Mouse (Mus musculus) heart, postnatal 25 days (tissue): ENCODE results near the gene Med9. TPM values are rescaled to one million over a fixed set of nuclear protein-coding genes. Genes with fewer than 3 reads are reported as not detected.

Experiments
- DNase-seq: peaks from one replicate; pipeline ENCODE4 v3.0.0; 2022; ENCODE audit warnings: low spot score
- intact Hi-C: fragments of 180-260 bp; cut with DNase I; formaldehyde crosslinking; loops from one replicate; pipeline ENCODE4 v1.15.1; 2025
- total RNA-seq, 2 experiments: library from RNA; stranded (reverse); gene quantifications; 2 replicates each; pipeline ENCODE4 v1.2.3; 2021

Med9 gene
- 10 to 100 TPM; 23.5 to 24.7 TPM for total RNA-seq

DNA sequence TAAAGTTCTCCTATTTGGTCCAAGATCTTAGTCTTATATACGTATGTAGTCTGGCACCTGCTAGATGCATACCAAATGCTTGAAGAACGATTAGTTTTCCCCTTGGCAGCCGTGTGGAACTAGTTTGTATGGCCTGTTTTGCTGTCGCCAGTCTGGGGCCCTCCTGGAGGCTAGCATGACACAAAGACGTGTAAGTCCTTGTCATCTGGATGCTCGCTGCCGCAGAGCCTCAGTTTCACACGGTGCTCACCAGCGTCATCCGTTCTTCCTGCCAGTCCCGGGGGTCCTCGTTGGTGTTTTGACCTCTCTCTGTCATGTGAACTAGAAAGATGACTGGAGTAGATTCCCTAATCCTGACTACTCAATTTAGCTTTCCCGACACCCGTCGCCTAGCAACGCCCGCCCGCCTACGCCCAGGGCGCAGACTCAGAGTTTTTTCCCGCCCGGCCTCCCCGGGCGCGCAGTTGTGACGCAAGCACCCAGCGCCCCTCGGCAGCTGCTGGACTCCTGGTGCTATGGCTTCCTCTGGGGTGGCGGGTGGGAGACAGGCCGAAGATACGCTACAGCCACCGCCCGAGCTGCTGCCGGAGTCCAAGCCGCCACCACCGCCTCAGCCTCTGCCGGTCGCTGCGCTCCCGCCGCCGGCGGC, at the start of gene Med9:
Gene Med9 (plus strand): TSS at position 455 of the 649 bp plus-strand sequence.
- intact Hi-C loops: loop anchor here (5.0 kb wide), 1 partner anchor 46 kb away; no protein-coding TSS in a partner anchor
- DNase-seq: peak; percentile 87

DNA sequence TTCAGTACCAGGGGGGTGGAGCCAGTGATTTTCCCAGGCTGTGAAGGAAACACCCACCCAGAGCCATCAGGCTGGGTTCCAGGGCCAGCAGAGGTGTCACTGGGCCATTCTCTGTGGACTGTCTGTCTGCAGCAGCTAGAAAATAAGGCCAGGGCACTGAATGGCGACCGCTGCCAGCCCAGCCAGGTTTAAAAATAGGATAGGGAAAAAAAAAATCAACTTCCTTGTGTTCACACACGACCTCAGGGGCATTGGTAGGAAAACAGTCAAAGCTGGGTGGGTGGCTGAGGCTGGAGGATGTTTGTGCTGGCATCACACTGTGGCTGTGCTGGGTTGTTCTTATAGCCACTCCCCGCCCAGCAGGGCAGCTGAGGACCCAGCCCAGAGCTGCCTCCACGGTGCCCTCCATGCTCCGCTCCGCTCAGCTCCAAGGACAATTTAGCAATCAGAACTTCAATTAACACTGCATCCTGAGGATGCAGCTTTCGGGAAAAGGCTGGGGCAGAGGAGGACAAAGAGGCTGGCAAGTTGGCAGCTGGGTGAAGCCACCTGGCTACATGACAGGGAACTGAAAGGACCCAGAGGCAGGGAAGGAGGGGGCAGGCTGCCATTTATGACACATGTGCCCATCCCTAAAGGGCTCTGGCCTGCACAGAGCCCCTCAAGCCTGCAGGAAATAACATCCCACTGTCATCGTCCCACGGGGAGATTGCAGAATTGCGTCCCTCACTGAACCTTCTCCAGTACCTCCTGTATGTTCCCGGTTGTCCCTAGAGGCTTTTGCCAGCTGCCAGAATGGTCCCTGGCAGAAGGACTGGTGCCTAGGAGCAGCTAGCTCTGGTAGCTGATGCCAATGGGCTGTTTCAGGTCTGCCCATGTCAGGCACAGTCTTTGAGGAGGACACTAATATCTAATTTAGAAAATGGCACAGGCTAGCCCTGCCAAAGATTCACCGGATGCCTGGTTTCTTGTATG, 48.0 kb upstream of the Med9 start:
- DNase-seq: peak; percentile 59
- intact Hi-C loops: loop anchor here (5.0 kb wide), 2 partner anchors 47 to 1602 kb away; partner anchors contain the start of gene Med9

DNA sequence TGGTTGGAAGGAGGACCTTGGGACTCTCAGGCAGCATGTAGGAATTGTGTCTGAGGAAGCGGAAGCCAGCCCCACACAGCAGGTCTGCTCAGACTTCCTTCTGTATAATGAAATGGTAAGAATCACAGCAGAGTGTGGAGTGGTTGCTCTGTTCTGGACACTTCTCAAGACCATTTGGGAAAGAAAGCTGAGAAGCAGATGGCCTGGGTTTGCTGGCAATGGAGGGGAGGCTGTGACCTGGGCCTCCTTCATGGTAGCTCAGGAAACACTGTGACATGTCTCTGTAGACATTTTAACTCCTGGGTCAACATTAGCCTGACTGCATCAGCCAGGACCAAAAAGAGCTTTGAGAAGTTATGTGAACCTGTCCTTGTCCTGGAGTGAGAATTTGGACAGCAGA, 47.0 kb upstream of the Med9 start:
- no peak for DNase-seq
- intact Hi-C loops: loop anchor here (5.0 kb wide), 2 partner anchors 46 to 1601 kb away; partner anchors contain the start of gene Med9

DNA sequence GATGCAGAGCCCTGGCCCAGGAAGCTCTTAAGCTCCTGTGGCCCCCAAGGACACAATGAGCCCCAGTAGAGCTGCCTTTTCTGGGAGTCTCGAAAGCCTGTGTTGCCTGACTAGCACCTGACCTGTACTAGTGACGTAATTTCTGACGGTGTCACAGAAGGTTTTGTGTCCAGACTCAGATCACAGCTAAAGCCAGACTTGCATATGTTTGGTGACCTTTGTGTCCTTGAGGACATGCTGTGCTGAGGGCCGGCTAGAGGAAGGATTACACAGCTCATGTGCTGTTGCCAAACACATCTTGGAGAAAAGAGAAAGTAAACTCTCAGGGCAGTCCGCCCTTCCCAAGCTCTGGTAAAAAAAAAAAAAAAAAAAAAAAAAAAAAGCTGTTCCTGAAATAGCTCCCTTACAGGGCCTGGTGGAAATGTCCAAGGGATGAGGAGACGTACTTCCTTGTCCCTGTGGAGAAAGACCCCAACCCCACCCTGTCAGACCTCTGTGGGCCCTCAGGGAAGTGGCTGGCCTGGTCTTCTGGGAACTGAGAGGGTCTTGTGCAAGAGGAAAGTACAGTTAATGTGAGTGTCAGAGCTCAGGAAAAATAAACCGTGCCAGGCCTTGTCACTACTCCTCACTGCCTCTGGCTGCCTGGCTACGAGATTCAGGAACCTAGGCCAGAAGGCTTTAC, 45.8 kb upstream of the Med9 start:
- intact Hi-C loops: loop anchor here (1.0 to 5.0 kb wide), 4 partner anchors 15 to 1600 kb away; partner anchors contain the start of gene Med9
- DNase-seq: peak; percentile 62

DNA sequence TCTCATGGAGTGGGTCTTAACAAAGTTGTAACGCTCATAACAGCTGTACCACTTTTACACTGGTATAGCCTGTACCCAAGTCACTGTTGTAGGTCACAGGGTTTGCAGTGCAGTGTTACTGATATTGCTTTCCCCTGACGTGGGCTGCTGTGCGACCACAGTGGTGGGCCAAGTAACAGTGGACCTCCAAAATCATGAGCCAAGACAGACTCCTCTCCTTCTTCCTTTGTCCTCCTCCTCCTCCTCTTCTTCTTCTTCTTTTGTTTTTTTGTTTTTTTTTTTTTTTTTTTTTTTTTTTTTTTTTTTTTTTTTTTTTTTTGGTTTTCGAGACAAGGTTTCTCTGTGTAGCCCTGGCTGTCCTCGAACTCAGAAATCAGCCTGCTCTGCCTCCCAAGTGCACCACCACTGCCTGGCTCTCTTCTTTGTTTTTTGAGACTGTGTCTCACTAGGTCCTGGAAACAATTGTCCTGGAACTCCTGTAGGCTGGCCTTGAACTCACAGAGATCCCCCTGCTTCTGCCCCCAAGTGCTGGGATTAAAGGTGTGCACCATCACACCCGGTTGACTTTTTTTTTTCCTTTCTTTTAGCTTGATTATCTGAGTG, 41.4 kb upstream of the Med9 start:
- intact Hi-C loops: no loop called here
- no peak for DNase-seq

DNA sequence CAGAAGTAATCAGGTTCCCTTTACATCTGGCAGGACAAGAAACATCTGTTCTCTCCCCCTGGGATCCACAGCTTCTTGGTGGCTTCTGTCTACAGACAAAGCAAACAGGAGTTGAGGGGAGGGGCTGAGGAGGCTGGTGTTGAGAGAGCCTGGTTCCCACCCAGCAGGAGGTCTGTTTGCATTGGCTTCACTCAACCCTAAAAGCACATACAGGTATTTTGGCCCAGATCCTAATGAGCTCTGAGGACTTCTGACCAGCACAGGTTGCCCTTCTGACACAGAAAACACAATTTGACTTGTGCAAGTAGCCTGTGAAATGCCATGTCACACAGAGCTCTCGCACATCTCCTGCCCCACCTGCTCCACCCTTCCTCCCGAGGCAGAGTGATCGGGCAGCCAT, 39.6 kb upstream of the Med9 start:
- intact Hi-C loops: no loop called here
- no peak for DNase-seq

DNA sequence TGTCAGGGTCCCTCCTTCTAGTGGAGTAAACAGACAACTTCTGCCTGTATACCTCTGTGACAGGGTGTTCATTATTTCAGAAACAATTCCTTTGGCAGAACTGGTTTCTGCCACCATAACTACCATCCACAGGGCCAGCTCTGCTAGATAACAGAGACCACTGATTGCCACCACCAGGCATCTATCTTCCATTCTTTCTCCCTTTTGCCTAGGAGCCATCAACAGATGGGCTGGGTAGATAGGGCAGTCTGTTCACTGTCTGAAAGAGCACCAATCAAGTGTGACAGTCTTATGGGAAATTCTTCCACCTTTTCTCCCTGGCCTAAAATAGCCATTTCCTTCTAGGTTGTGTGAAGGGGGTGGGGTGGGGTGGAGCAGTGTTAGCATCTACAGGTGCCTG, 37.4 kb upstream of the Med9 start:
- intact Hi-C loops: no loop called here
- no peak for DNase-seq

DNA sequence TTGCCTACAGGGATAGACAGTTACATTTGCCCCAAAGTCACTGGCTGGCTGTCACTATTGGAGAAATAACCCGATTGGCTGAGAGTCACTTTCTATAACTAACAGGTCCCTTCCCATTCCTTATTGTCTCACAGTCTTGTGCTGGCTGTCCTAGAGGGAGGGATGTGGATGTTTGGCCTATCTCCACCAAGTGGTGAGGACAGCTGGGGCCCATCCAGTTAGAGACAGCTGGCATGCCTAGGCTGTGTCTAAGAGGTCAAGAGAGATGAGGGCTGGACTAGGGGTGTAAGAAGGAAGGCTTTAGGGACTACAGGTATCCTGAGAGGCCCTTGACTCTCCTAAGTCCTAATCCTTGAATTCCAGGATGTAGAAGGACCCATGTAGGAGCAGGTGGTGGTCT, 36.5 kb upstream of the Med9 start:
- no peak for DNase-seq
- intact Hi-C loops: no loop called here

DNA sequence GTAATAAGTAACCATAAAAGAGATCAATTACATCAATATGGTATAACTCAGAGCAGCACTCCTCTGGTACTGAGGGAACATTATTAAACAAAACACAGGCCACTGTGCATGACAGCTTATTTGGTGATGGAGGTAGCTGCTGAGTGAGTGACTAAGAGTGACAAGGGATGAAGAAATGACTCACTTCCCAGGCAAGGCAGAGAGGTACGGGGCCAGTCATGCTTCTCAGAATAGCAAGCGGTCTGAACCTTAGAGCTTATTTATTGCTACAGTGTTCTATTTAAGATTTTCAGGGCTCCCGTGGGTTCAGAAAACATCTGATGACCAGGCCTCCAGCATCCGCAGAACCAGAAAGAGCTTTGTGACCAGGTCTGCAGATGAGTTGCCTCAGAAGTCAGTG, 34.3 kb upstream of the Med9 start:
- intact Hi-C loops: no loop called here
- no peak for DNase-seq

DNA sequence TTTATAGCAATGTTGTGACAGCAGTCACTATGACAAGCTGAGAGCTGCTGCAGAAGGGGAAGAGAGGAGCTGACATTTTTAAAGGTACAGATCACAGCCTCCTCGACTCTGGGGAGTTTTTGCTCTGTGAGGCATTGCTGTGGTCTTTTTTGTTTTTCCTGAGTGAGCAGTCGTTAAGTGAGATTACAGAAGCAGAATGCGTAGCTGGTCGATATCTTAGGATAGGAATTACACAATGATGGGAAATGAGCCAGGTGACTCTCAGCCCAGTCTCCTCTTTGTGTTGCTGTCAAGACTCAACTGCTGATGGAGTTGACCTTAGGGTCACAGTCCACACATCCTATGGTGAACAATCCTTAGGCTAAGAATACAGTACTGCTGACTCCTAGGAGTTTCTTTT, 30.0 kb upstream of the Med9 start:
- DNase-seq: peak; percentile 27
- intact Hi-C loops: no loop called here

DNA sequence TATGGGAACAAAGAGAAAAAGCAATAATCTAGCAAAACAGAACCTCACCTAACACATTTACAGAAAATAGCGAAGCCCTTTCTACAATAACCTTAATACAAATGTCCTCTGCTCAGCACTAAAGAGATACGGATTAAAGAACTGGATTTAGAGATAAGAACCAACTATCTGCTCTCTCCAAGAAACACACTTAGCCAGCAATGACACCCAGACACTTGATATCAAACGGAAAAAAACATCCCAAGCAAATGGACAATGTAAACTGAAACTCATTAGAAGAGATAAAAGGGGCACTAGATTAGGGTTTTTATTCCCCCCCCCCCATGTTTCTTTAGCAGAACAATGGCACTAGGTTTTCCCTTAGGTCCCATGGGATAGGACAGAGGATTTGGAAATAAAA, 28.6 kb upstream of the Med9 start:
- no peak for DNase-seq
- intact Hi-C loops: no loop called here

DNA sequence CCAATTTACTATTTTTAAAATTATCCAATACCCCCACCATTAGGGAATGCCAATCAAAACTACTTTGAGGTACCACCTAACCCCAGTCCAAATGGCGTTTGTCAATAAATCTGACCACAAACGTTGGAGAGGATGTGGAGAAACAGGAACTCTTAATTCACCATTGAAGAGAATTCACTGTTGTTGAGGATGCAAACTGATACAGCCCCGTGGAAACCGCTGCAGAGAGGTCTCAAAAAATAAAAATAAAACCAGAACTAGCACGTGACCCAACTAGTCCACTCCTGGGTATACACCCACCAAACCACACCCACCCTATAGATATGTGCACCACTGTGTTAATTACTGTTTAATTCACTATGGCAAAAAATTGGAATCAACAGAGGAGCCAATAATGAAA, 27.7 kb upstream of the Med9 start:
- no peak for DNase-seq
- intact Hi-C loops: no loop called here

DNA sequence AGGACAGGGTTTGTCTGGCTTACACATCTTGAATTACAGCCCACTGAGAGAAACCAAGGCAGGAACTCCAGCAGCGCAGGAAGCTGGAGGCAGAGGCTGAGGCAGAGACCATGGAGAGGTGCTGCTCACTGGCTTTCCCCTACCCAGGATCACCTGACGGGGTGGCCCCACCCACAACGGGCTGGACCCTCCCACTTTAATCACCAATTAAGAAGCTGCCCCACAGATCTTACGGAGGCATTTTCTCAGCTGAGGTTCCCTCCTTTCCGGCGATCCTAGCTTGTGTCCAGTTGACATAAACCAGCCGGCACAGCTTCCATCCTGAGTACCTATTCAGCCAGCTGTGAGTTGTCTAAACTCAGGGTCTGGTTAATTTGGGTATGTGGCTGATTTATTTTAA, 26.7 kb upstream of the Med9 start:
- DNase-seq: no peak
- intact Hi-C loops: no loop called here

DNA sequence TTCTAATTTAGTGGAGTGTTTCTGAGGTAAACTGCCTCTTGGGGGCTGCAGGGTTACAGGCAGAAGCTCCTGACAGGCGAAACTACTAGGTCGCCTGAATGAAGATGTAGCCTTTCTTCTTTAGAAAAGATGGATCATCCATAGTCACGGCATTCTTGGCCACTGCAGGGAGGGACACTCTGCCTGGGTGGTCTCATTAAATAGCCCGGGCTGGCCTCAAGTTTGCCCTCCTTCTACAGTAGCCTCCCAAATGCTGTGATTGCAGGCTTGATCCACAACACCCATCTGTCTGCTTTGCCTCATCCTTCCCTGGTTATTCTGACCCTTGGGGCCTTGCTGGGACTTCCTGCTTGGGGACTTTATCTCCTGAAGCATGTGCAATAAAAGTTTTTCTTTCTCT, 18.0 kb upstream of the Med9 start:
- intact Hi-C loops: no loop called here

DNA sequence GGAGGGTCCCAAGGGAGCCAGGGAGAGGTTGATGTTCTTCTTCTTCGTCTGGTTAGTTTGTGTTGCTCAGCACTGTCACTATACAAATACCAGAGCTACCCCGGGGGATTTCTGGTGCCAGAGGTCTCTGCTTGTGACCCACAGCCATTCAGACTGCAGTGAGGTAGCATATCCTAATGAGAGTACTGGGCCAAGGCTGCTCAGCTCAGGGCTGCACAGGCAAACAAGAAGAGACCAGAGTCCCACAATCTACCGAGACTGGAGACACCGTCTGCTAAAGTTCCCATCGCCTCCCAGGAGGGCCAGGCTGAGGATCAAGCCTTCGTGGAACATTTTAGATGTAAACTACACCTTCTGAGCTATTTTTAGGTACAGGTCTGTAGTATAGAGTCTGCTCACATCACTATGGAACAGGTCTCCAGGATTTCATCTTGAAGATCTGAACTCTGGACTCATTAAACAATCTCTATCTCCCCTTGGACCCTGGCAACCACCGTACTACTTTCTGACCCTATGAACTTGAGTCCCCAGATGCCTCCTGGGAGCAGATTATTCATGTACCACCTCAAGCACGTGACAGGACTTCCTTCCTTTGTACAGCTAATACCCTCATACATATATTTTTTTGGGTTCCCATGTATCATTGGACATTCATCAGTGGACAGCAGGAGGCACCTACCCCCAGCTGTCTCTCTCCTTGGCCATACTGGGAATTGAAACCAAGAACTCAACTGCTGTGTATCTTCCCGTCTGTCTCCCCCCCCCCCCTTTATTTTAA, 15.3 kb upstream of the Med9 start:
- intact Hi-C loops: no loop called here
- DNase-seq: no peak

More for the DNA sequence above, 18.0 kb upstream of the Med9 start:
- DNase-seq: no peak

DNA sequence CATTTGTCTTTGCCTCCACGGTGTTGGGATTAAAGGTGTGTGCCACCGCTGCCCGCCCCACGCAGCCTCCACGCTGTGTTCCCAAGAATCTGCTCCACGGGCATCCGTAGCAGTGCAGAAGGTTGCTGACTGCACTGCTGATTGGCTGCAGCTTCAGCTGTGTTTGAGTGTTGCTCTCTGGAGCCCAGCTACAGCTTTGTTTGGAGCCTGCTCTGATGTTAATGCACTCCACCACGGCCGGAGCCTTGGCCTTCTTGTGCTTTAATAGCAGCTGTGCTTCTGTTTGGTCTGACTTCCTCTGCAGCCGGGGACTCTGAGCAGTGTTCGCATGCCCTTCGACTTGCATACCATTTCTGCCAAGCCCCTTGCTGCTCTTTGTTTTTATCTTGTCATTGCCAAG, 14.1 kb upstream of the Med9 start:
- intact Hi-C loops: no loop called here
- no peak for DNase-seq

DNA sequence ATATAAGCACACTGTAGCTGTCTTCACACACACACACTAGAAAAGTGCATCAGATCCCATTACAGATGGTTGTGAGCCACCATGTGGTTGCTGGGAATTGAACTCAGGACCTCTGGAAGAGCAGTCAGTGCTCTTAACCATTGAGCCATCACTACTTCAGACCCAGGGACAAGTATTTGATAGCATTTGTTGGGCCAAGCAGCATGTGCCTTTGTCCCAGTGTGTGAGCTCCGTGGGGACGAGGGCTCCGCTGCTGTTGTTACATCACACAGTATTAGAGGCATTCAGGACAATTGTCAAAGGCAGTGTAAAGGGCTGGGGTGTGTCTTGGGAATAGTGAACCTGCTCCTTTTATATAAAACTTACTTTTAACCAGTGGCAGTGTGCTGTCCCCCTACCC, 11.0 kb upstream of the Med9 start:
- no peak for DNase-seq
- intact Hi-C loops: no loop called here

DNA sequence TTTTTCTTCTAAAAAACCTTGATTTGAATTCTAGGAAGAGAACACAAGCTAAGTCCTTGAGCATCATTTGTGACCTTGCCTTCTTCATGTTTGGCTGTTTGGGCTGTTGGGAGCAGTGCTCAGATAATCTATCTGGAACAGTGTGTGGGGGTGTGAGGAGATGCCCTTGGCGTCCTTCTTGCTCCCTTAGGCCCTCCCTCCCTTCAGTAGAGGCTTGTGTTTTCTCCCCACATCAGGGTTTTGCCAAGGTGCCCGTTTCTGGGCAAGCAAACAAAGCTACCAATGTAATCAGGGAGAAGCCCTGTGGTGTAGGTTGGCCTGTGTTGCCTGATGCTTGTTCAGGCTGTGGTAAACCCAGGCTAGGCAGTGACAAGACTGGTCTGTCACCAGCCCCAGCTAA, 10.4 kb upstream of the Med9 start:
- no peak for DNase-seq
- intact Hi-C loops: no loop called here

DNA sequence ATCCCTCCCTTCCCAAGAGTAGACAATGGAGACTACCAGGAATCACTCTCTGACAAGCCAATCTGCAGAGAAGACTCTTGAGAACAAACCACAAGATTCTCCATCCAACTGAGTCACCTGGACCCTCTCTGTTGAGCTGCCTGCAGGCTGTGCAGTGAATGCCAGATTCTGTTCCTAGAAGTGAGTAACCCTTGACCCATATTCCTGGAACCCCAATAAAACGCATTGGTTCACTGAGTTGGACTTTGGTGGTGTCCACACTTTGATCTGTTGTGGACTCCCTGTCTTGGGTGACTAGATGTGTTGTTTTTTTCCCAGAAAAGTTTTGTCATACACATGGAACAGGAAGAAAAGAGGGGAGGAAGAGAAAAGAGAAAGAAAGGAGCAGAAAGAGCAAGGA, 8.2 kb upstream of the Med9 start:
- DNase-seq: no peak
- intact Hi-C loops: no loop called here
